Mouse (Mus musculus): ENCODE measurements around the gene Otud4. TPM values are rescaled to one million over a fixed set of nuclear protein-coding genes. Genes with fewer than 3 reads are reported as not detected.

Otud4 gene
- polyA plus RNA-seq (2015; fragmentation: Nextera tagmentation; extraction: Ambion mirVana), result 5.7 and 6.4 TPM in 2 replicates

GRCm38 (mm10) chr8:79639586-79640451, at the start of gene Otud4:
TSS of gene Otud4 (plus strand) at chr8:79639618.

GRCm38 (mm10) chr8:79711064-79711961, 71.9 kb downstream of the Otud4 start, which contains the start of the genes Abce1 and Anapc10:
TSS of gene Abce1 (minus strand) at chr8:79711740.
TSS of gene Anapc10 (plus strand) at chr8:79711820.

Other genes with a start within 250 kb of the Otud4 start
- 30.7 and 33.6 TPM in 2 replicates for gene Smad1, start 240.1 kb upstream of the Otud4 start, polyA plus RNA-seq (2015; fragmentation: Nextera tagmentation; extraction: Ambion mirVana)
- gene Abce1, start 72.1 kb downstream of the Otud4 start, polyA plus RNA-seq (2015; fragmentation: Nextera tagmentation; extraction: Ambion mirVana), result 35.5 and 51.2 TPM in 2 replicates
- 63.3 and 97.3 TPM in 2 replicates for gene Anapc10, start 72.2 kb downstream of the Otud4 start, polyA plus RNA-seq (2015; fragmentation: Nextera tagmentation; extraction: Ambion mirVana)

Measured in adrenal gland, postnatal 0 days (tissue).